ENCODE assay signal across 9 mouse cellular contexts in the genomic region with DNA sequence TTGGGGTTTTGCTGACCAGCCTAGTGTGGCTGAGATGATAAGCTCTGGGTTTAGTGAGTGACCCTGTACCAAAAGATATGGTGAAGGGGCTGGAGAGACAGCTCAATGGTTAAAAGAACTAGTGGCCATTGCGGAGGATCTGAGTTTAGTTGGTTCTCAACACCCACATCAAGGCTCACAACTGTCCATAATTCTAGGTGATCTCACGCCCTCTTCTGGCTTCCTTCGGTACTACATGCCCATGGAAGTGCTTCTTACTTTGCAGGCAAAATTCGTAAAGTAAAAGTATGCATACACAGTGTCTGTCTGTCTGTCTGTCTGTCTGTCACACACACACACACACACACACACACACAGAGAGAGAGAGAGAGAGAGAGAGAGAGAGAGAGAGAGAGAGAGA. TPM values are rescaled to one million over a fixed set of nuclear protein-coding genes. Genes with fewer than 3 reads are reported as not detected.
A peak's percentile ranks its signal among the peaks of the same experiment; 100 is the strongest.
DNase-seq lines count a peak whose midpoint lies in the region; ATAC-seq and TF ChIP-seq lines count a peak whose summit lies in the region.
"Had no signal": no experiment of that assay in that cellular context is flagged by ENCODE, and none has a peak within 500 bp of the region (broad histone marks: within the 10 kb centered on the region; RNA-seq: fewer than 3 reads in every experiment).

No protein-coding gene starts in this region.

- H3K27me3 ChIP-seq in liver, adult 2 months (ENCODE audit: control insufficient read depth, insufficient read depth, low read length): no peaks in the 10 kb centered on the region
- no peaks in the 10 kb centered on the region for H3K27me3 ChIP-seq in liver, embryonic 12.5 days (replicated peaks)
- H3K27me3 ChIP-seq in neural tube, embryonic 11.5 days (ENCODE audit: control insufficient read depth, insufficient read depth, low read length): no peaks in the 10 kb centered on the region
- H3K27me3 ChIP-seq: megakaryocyte, embryonic 14.5 days had no signal

- H3K4me3 ChIP-seq in liver, adult 2 months (ENCODE audit: insufficient read depth, low read depth, low read length): no peak overlapping the region
- H3K4me3 ChIP-seq in liver, embryonic 12.5 days: no peak overlapping the region
- no peak overlapping the region for H3K4me3 ChIP-seq in neural tube, embryonic 11.5 days (ENCODE audit: low read depth, low read length)

- peak; percentile 36 for TF ChIP-seq CTCF in liver, adult 2 months (IDR thresholded peaks at IDR 0.05; ENCODE audit: low read depth, low read length)

- H3K4me1 ChIP-seq in liver, adult 2 months (ENCODE audit: control insufficient read depth, insufficient read depth, low read length): peaks cover 5% of the 10 kb centered on the region
- H3K4me1 ChIP-seq in liver, embryonic 12.5 days: peaks cover 4% of the 10 kb centered on the region; the same call in 1 of the 2 replicates
- no peaks in the 10 kb centered on the region; the same call in 1 of the 2 replicates for H3K4me1 ChIP-seq in neural tube, embryonic 11.5 days (ENCODE audit: control insufficient read depth, insufficient read depth, low read length)

- no peaks in the 10 kb centered on the region for H3K36me3 ChIP-seq in liver, adult 2 months (ENCODE audit: control insufficient read depth, insufficient read depth, low read length)
- H3K36me3 ChIP-seq in liver, embryonic 12.5 days: no peaks in the 10 kb centered on the region
- H3K36me3 ChIP-seq in neural tube, embryonic 11.5 days (ENCODE audit: control insufficient read depth, insufficient read depth, low read length): no peaks in the 10 kb centered on the region

- H3K9ac ChIP-seq in liver, adult 2 months (ENCODE audit: low read depth, low read length): no peak overlapping the region
- H3K9ac ChIP-seq in liver, embryonic 12.5 days: no peak overlapping the region
- no peak overlapping the region for H3K9ac ChIP-seq in neural tube, embryonic 11.5 days (ENCODE audit: low read length)

- DNase-seq in liver, adult 2 months (ENCODE audit: extremely low read depth, low read depth, low spot score): peak; percentile 76
- peak; percentile 84 for DNase-seq in NIH3T3 (ENCODE audit: low read depth)
- peak; percentile 54 for DNase-seq in c-Kit-positive CD71-positive TER-119-negative erythroid progenitor cells, embryonic 14.5 days (ENCODE audit: low read depth)
- peak; percentile 21 to 72 for DNase-seq in heart, adult 9 months (ENCODE audit: low spot score in 2 of 2)
- peak; percentile 29 to 31 for DNase-seq in left cerebral cortex, postnatal 25 days (ENCODE audit: low spot score in 2 of 2)
- peak; percentile 56 for DNase-seq in neural tube, embryonic 11.5 days (ENCODE audit: low spot score)

- WGBS in liver, adult 2 months: 21% methylated on average over 4 of the region's 4 CpGs
- WGBS in liver, embryonic 12.5 days (ENCODE audit: insufficient replicate concordance): 43% methylated on average over 4 of the region's 4 CpGs
- 42% methylated on average over 4 of the region's 4 CpGs for WGBS in neural tube, embryonic 11.5 days

- H3K4me2 ChIP-seq in liver, embryonic 12.5 days: no peak overlapping the region
- H3K4me2 ChIP-seq in neural tube, embryonic 11.5 days (ENCODE audit: low read depth): no peak overlapping the region

- H3K79me2 ChIP-seq in liver, adult 2 months (ENCODE audit: control insufficient read depth, insufficient read depth, low read length): no peaks in the 10 kb centered on the region

- intact Hi-C loops in left cerebral cortex, postnatal 25 days (cut with DNase I): loop anchor here (2.0 kb wide), 1 partner anchor 32 kb away; no protein-coding TSS in a partner anchor

- H3K9me3 ChIP-seq in liver, embryonic 12.5 days (replicated peaks): no peaks in the 10 kb centered on the region
- H3K9me3 ChIP-seq in neural tube, embryonic 11.5 days (ENCODE audit: control insufficient read depth, low read length): no peaks in the 10 kb centered on the region
- H3K9me3 ChIP-seq: megakaryocyte, embryonic 14.5 days had no signal

- no peak overlapping the region for H3K27ac ChIP-seq in liver, adult 2 months (replicated peaks; ENCODE audit: insufficient read depth, low read depth, low read length)
- H3K27ac ChIP-seq in liver, embryonic 12.5 days: no peak overlapping the region
- H3K27ac ChIP-seq in neural tube, embryonic 11.5 days (ENCODE audit: low read depth, low read length): no peak overlapping the region

- no peak for ATAC-seq in liver, embryonic 12.5 days
- no peak for ATAC-seq in neural tube, embryonic 11.5 days (ENCODE audit: insufficient read depth, low FRiP score, low TSS enrichment)
- ATAC-seq in activated CD4-positive, CD25-positive, alpha-beta regulatory T cell, adult 4 months: no peak

- TF ChIP-seq POLR2A in liver, adult 2 months (IDR thresholded peaks at IDR 0.05; ENCODE audit: extremely low read depth, insufficient read depth, low read length): no peak

RNA-seq across cellular contexts. Expression of gene Gm10974, which starts 23.4 kb away (rescaled TPM):
- total RNA-seq in liver, adult 2 months (2014; rRNA removed): not detected in 2 replicates
- not detected in 2 replicates for polyA plus RNA-seq in liver, adult 2 months (2012; rRNA removed)
- not detected in 2 replicates for polyA plus RNA-seq in liver, embryonic 12.5 days (2016; fragmentation: Nextera tagmentation; extraction: Ambion mirVana)
- total RNA-seq in left cerebral cortex, postnatal 25 days (2021): not detected
- polyA plus RNA-seq in neural tube, embryonic 11.5 days (2014; fragmentation: Nextera tagmentation; extraction: Ambion mirVana): not detected in 2 replicates
- not detected for polyA plus RNA-seq in activated CD4-positive, CD25-positive, alpha-beta regulatory T cell, adult 4 months (2017; shearing (Covaris generic))

RNA-seq across cellular contexts. Expression of gene Lrrk1, which starts 45.8 kb away (rescaled TPM):
- total RNA-seq in liver, adult 2 months (2014; rRNA removed): 7.4 and 7.8 TPM in 2 replicates
- polyA plus RNA-seq in liver, adult 2 months (2012; rRNA removed): 10.4 and 15.0 TPM in 2 replicates
- 6.3 and 7.1 TPM in 2 replicates for polyA plus RNA-seq in liver, embryonic 12.5 days (2016; fragmentation: Nextera tagmentation; extraction: Ambion mirVana)
- total RNA-seq in left cerebral cortex, postnatal 25 days (2021): 1 to 10 TPM; 3.8 to 4.9 TPM
- 5.5 and 7.0 TPM in 2 replicates for polyA plus RNA-seq in neural tube, embryonic 11.5 days (2014; fragmentation: Nextera tagmentation; extraction: Ambion mirVana)
- polyA plus RNA-seq in activated CD4-positive, CD25-positive, alpha-beta regulatory T cell, adult 4 months (2017; shearing (Covaris generic)): 1 to 10 TPM; 1.2 to 2.6 TPM

Comparison
In these comparisons a context has a peak if more than half of its experiments do, and no peak if none do; other contexts are left out.
1. DNase-seq: peak in every context shown above with its lines; median percentile 84 in NIH3T3; 76 in liver, adult 2 months; 56 in neural tube, embryonic 11.5 days; 54 in c-Kit-positive CD71-positive TER-119-negative erythroid progenitor cells, embryonic 14.5 days; 46 in heart, adult 9 months; 30 in left cerebral cortex, postnatal 25 days.